Comparison of ENCODE assay signal across 27 mouse cellular contexts in genomic region chr6:71293509-71293908, GRCm38 (mm10). TPM values are rescaled to one million over a fixed set of nuclear protein-coding genes. Genes with fewer than 3 reads are reported as not detected.
DNase-seq lines count a peak whose midpoint lies in the region; ATAC-seq and TF ChIP-seq lines count a peak whose summit lies in the region.
"Had no signal": no experiment of that assay in that cellular context is flagged by ENCODE, and none has a peak within 500 bp of the region (broad histone marks: within the 10 kb centered on the region; RNA-seq: fewer than 3 reads in every experiment).

No protein-coding gene starts in this region.

- TF ChIP-seq CTCF in heart, adult 2 months (IDR thresholded peaks at IDR 0.05), result no peak
- no peak for TF ChIP-seq CTCF in liver, postnatal 0 days (IDR thresholded peaks at IDR 0.05; ENCODE audit: low read depth)

- no peak for TF ChIP-seq POLR2A in heart, adult 2 months (IDR thresholded peaks at IDR 0.05; ENCODE audit: insufficient read depth, low read depth, low read length)

- H3K4me1 ChIP-seq in heart, adult 2 months (ENCODE audit: control insufficient read depth, insufficient read depth, low read length), result no peaks in the 10 kb centered on the region
- no peaks in the 10 kb centered on the region for H3K4me1 ChIP-seq in heart, embryonic 10.5 days
- no peaks in the 10 kb centered on the region for H3K4me1 ChIP-seq in liver, postnatal 0 days (ENCODE audit: insufficient read depth)
- H3K4me1 ChIP-seq: forebrain, embryonic 10.5 days had no signal

- WGBS in heart, adult 2 months, result 57% methylated on average over 14 of the region's 14 CpGs
- 88% methylated on average over 14 of the region's 14 CpGs for WGBS in heart, embryonic 10.5 days
- 70% methylated on average over 14 of the region's 14 CpGs for WGBS in liver, postnatal 0 days (ENCODE audit: insufficient replicate concordance)

- H3K27me3 ChIP-seq in heart, adult 2 months (ENCODE audit: control insufficient read depth, insufficient read depth, low read length), result no peaks in the 10 kb centered on the region
- H3K27me3 ChIP-seq in heart, embryonic 10.5 days (ENCODE audit: insufficient read depth, poor library complexity, severe bottlenecking), result no peaks in the 10 kb centered on the region
- H3K27me3 ChIP-seq in liver, postnatal 0 days (ENCODE audit: insufficient read depth, low read length), result no peaks in the 10 kb centered on the region
- H3K27me3 ChIP-seq: CH12.LX, Patski had no signal

- H3K36me3 ChIP-seq in heart, adult 2 months (ENCODE audit: control insufficient read depth, insufficient read depth, low read length), result no peaks in the 10 kb centered on the region
- H3K36me3 ChIP-seq in heart, embryonic 10.5 days, result no peaks in the 10 kb centered on the region
- no peaks in the 10 kb centered on the region for H3K36me3 ChIP-seq in liver, postnatal 0 days (replicated peaks; ENCODE audit: insufficient read depth, low read length)
- H3K36me3 ChIP-seq: forebrain, embryonic 10.5 days had no signal

- peak; percentile 80 for ATAC-seq in granulocyte monocyte progenitor cell, adult 5-6 weeks (replicated peaks; ENCODE audit: poor library complexity, severe bottlenecking)
- ATAC-seq in liver, postnatal 0 days, result no peak
- ATAC-seq: forebrain, postnatal 0 days; Patski had no signal

- H3K9me3 ChIP-seq in heart, embryonic 10.5 days, result no peaks in the 10 kb centered on the region
- H3K9me3 ChIP-seq in liver, postnatal 0 days (ENCODE audit: low read length), result no peaks in the 10 kb centered on the region
- H3K9me3 ChIP-seq: forebrain, embryonic 10.5 days had no signal

- peak; percentile 40 to 50 for DNase-seq in heart, adult 2 months
- no peak for DNase-seq in heart, embryonic 10.5 days (ENCODE audit: low spot score)
- DNase-seq in thymus, postnatal 4 days, result peak; percentile 30
- DNase-seq in thymus, postnatal 14 days, result no peak
- no peak for DNase-seq in frontal cortex, postnatal 14 days (ENCODE audit: low spot score in 2 of 2)
- no peak for DNase-seq in liver, postnatal 0 days
- DNase-seq: adrenal gland, postnatal 25 days; cerebellum, adult 18-20 months; cerebellum, postnatal 36 days; forebrain, postnatal 0 days; kidney, adult 18-20 months; layer of hippocampus, postnatal 36 days; lung, postnatal 10 days; right cerebral cortex, postnatal 25 days; thymus, postnatal 25 days had no signal

- TF ChIP-seq EP300 in heart, adult 2 months (IDR thresholded peaks at IDR 0.05; ENCODE audit: insufficient read depth, low read depth, low read length), result no peak
- TF ChIP-seq EP300 in liver, postnatal 0 days (IDR thresholded peaks at IDR 0.05; ENCODE audit: low read depth), result no peak

- intact Hi-C loops in heart, adult 2 months (cut with DNase I), result loop anchor here (5.0 kb wide), 2 partner anchors 104 to 126 kb away; no protein-coding TSS in a partner anchor

- H3K9ac ChIP-seq in heart, adult 2 months (ENCODE audit: low read depth, low read length), result no peak overlapping the region
- no peak overlapping the region for H3K9ac ChIP-seq in liver, postnatal 0 days (replicated peaks)
- H3K9ac ChIP-seq: forebrain, postnatal 0 days; liver, embryonic 14.5 days had no signal

- no peaks in the 10 kb centered on the region for H3K79me2 ChIP-seq in heart, adult 2 months (replicated peaks; ENCODE audit: control insufficient read depth, insufficient read depth, low read length)

- no peak overlapping the region for H3K4me3 ChIP-seq in heart, adult 2 months
- H3K4me3 ChIP-seq in heart, embryonic 10.5 days, result no peak overlapping the region
- H3K4me3 ChIP-seq in liver, postnatal 0 days (ENCODE audit: low read depth, low read length), result no peak overlapping the region
- H3K4me3 ChIP-seq: forebrain, embryonic 10.5 days had no signal

- H3K4me2 ChIP-seq in liver, postnatal 0 days (ENCODE audit: low read depth, low read length), result no peak overlapping the region

- H3K27ac ChIP-seq in heart, adult 2 months, result peak overlapping the region; percentile 43; the same call in 1 of the 2 replicates
- no peak overlapping the region for H3K27ac ChIP-seq in heart, embryonic 10.5 days
- H3K27ac ChIP-seq in liver, postnatal 0 days (ENCODE audit: low read depth), result no peak overlapping the region
- H3K27ac ChIP-seq: forebrain, embryonic 10.5 days; kidney, postnatal 0 days; liver, embryonic 14.5 days had no signal

RNA-seq across cellular contexts. Expression of gene Krcc1, which starts 22.0 kb away (rescaled TPM):
- 10 to 100 TPM; 56.1 to 63.5 TPM for total RNA-seq in heart, adult 2 months (2021)
- 10.2 and 16.3 TPM in 2 replicates for polyA plus RNA-seq in heart, adult 2 months (2012; rRNA removed)
- polyA plus RNA-seq in heart, embryonic 10.5 days (2016; fragmentation: Nextera tagmentation; extraction: Ambion mirVana), result 53.5 and 55.5 TPM in 2 replicates
- total RNA-seq in granulocyte monocyte progenitor cell, adult 5-6 weeks (2014; fragmentation: Nextera tagmentation), result 54.1 and 65.1 TPM in 2 replicates
- 104 and 123 TPM in 2 replicates for total RNA-seq in granulocyte monocyte progenitor cell, adult 5-6 weeks (2017)
- 47.0 and 49.2 TPM in 2 replicates for polyA plus RNA-seq in liver, postnatal 0 days (2015; fragmentation: Nextera tagmentation; extraction: Ambion mirVana)

RNA-seq across cellular contexts. Expression of gene Smyd1, which starts 28.5 kb away (rescaled TPM):
- 100 to 1,000 TPM; 325 to 352 TPM for total RNA-seq in heart, adult 2 months (2021)
- 192 and 372 TPM in 2 replicates for polyA plus RNA-seq in heart, adult 2 months (2012; rRNA removed)
- 85.5 and 174 TPM in 2 replicates for polyA plus RNA-seq in heart, embryonic 10.5 days (2016; fragmentation: Nextera tagmentation; extraction: Ambion mirVana)
- not detected in 2 replicates for total RNA-seq in granulocyte monocyte progenitor cell, adult 5-6 weeks (2014; fragmentation: Nextera tagmentation)
- total RNA-seq in granulocyte monocyte progenitor cell, adult 5-6 weeks (2017), result not detected in 2 replicates
- polyA plus RNA-seq in liver, postnatal 0 days (2015; fragmentation: Nextera tagmentation; extraction: Ambion mirVana), result 0.22 and 0.59 TPM in 2 replicates

RNA-seq across cellular contexts. Expression of gene Cd8b1, which starts 29.1 kb away (rescaled TPM):
- total RNA-seq in heart, adult 2 months (2021), result under 1 TPM in 1 of 2 experiments, not detected in 1; 0.31 TPM
- 0.51 and 1.2 TPM in 2 replicates for polyA plus RNA-seq in heart, adult 2 months (2012; rRNA removed)
- not detected in 2 replicates for polyA plus RNA-seq in heart, embryonic 10.5 days (2016; fragmentation: Nextera tagmentation; extraction: Ambion mirVana)
- not detected in 2 replicates for total RNA-seq in granulocyte monocyte progenitor cell, adult 5-6 weeks (2014; fragmentation: Nextera tagmentation)
- not detected in 2 replicates for total RNA-seq in granulocyte monocyte progenitor cell, adult 5-6 weeks (2017)
- 0.09 TPM in 1 of 2 replicates, not detected in the other for polyA plus RNA-seq in liver, postnatal 0 days (2015; fragmentation: Nextera tagmentation; extraction: Ambion mirVana)
- total RNA-seq: adrenal gland, postnatal 25 days; forebrain, postnatal 0 days; gastrocnemius, adult 18-20 months; layer of hippocampus, adult 18-20 months; layer of hippocampus, postnatal 36 days; left cerebral cortex, postnatal 14 days had no signal
- polyA plus RNA-seq: forebrain, postnatal 0 days; hindbrain, embryonic 11.5 days; limb, embryonic 14.5 days; liver, embryonic 14.5 days; stomach, embryonic 16.5 days had no signal

Comparison
In these comparisons a context has a peak if more than half of its experiments do, and no peak if none do; other contexts are left out.
1. DNase-seq: peak in heart, adult 2 months (2 of 2) and thymus, postnatal 4 days (single experiment); none in heart, embryonic 10.5 days (single experiment), thymus, postnatal 14 days (single experiment), frontal cortex, postnatal 14 days (0 of 2) and liver, postnatal 0 days (single experiment).
2. RNA of gene Smyd1, which starts 28.5 kb away (polyA plus RNA-seq): 192 to 372 TPM in heart, adult 2 months and 85.5 to 174 TPM in heart, embryonic 10.5 days; 0.22 to 0.59 TPM in liver, postnatal 0 days; every median in the first group is over 10 times any median in the second.